Mouse (Mus musculus): Measurements from ENCODE around the gene Lmna.
A peak's percentile ranks its signal among the peaks of the same experiment; 100 is the strongest.

The Lmna gene

GRCm38 (mm10) chr3:88473571-88473970 lies 36.2 kb downstream of the Lmna start:
- no peak for DNase-seq (ENCODE audit: low read depth, low spot score)

GRCm38 (mm10) chr3:88473020-88473419 lies 36.7 kb downstream of the Lmna start:
- DNase-seq (ENCODE audit: low read depth, low spot score) = no peak

- no peak for DNase-seq (ENCODE audit: low read depth, low spot score)
Observed at GRCm38 (mm10) chr3:88470943-88471479, 38.7 kb downstream of the Lmna start.

- no peak for DNase-seq (ENCODE audit: low read depth, low spot score)
Observed at GRCm38 (mm10) chr3:88469466-88469865, 40.3 kb downstream of the Lmna start.

GRCm38 (mm10) chr3:88467116-88467824 lies 42.5 kb downstream of the Lmna start:
- peak; percentile 84 for DNase-seq (ENCODE audit: low read depth, low spot score)

- no peak for DNase-seq (ENCODE audit: low read depth, low spot score)
Observed at GRCm38 (mm10) chr3:88465127-88465526, 44.6 kb downstream of the Lmna start.

GRCm38 (mm10) chr3:88464425-88464824 lies 45.3 kb downstream of the Lmna start:
- no peak for DNase-seq (ENCODE audit: low read depth, low spot score)

- DNase-seq (ENCODE audit: low read depth, low spot score) = no peak
Observed at GRCm38 (mm10) chr3:88460983-88461696, 48.6 kb downstream of the Lmna start, which contains the start of gene Sema4a. Gene Sema4a, minus strand, starts transcription at chr3:88461182.

- DNase-seq (ENCODE audit: low read depth, low spot score) = no peak
Observed at GRCm38 (mm10) chr3:88460029-88460428, 49.7 kb downstream of the Lmna start.

GRCm38 (mm10) chr3:88458778-88459219 lies 51.0 kb downstream of the Lmna start:
- no peak for DNase-seq (ENCODE audit: low read depth, low spot score)

- DNase-seq (ENCODE audit: low read depth, low spot score) = peak; percentile 25
Observed at GRCm38 (mm10) chr3:88456746-88457532, 52.8 kb downstream of the Lmna start.

- DNase-seq (ENCODE audit: low read depth, low spot score) = no peak
Observed at GRCm38 (mm10) chr3:88456313-88456712, 53.4 kb downstream of the Lmna start.

- no peak for DNase-seq (ENCODE audit: low read depth, low spot score)
Observed at GRCm38 (mm10) chr3:88455588-88456264, 54.0 kb downstream of the Lmna start.

GRCm38 (mm10) chr3:88454762-88455587 lies 54.8 kb downstream of the Lmna start:
- no peak for DNase-seq (ENCODE audit: low read depth, low spot score)

GRCm38 (mm10) chr3:88453986-88454385 lies 55.8 kb downstream of the Lmna start:
- DNase-seq (ENCODE audit: low read depth, low spot score) = no peak

GRCm38 (mm10) chr3:88453369-88453768 lies 56.4 kb downstream of the Lmna start:
- no peak for DNase-seq (ENCODE audit: low read depth, low spot score)

- DNase-seq (ENCODE audit: low read depth, low spot score) = no peak
Observed at GRCm38 (mm10) chr3:88452716-88453115, 57.0 kb downstream of the Lmna start.

GRCm38 (mm10) chr3:88452246-88452645 lies 57.5 kb downstream of the Lmna start:
- no peak for DNase-seq (ENCODE audit: low read depth, low spot score)

GRCm38 (mm10) chr3:88450379-88451131 lies 59.2 kb downstream of the Lmna start:
- no peak for DNase-seq (ENCODE audit: low read depth, low spot score)
